ENCODE assay signal across 27 mouse cellular contexts in the genomic region with DNA sequence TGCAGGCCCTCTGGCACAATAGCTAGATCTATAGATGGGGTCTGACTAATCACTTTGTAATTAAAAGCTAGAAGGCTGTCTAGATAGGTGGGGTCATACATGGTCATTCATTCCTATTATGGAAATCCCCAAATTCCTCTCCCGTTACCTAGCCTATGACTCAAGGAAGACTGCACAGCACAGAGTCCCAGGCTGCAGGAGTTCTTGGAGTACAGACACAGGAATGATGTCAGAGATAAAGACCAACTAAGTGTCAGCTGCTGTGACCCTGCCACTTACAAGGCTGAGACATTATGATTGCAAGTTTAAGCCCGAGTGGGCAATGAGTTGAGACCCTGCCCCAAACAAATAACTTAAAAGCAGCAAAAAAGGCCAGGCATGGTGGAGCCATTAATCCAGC.
DNase-seq lines count a peak whose midpoint lies in the region; ATAC-seq and TF ChIP-seq lines count a peak whose summit lies in the region.
"Had no signal": no experiment of that assay in that cellular context is flagged by ENCODE, and none has a peak within 500 bp of the region (broad histone marks: within the 10 kb centered on the region; RNA-seq: fewer than 3 reads in every experiment).

No protein-coding gene starts in this region.

- peaks cover 6% of the 10 kb centered on the region for H3K4me1 ChIP-seq in heart, embryonic 12.5 days (replicated peaks)
- no peaks in the 10 kb centered on the region for H3K4me1 ChIP-seq in intestine, postnatal 0 days (replicated peaks; ENCODE audit: control insufficient read depth, insufficient read depth, low read length)

- H3K36me3 ChIP-seq in heart, embryonic 12.5 days = peaks cover 53% of the 10 kb centered on the region
- H3K36me3 ChIP-seq in C2C12 (ENCODE audit: control insufficient read depth, insufficient read depth) (peaks cover 27% of the 10 kb centered on the region), myocyte (ENCODE audit: control insufficient read depth, insufficient read depth) (peaks cover 21% of the 10 kb centered on the region)
- peaks cover 43% of the 10 kb centered on the region for H3K36me3 ChIP-seq in intestine, postnatal 0 days (ENCODE audit: control insufficient read depth, insufficient read depth)

- 70% methylated on average over 2 of the region's 2 CpGs for WGBS in heart, embryonic 12.5 days
- 91% methylated on average over 2 of the region's 2 CpGs for WGBS in intestine, postnatal 0 days

- no peaks in the 10 kb centered on the region for H3K79me3 ChIP-seq in C2C12 (ENCODE audit: low read depth)

- no peaks in the 10 kb centered on the region for H3K27me3 ChIP-seq in heart, embryonic 12.5 days (replicated peaks)
- H3K27me3 ChIP-seq in C2C12 (ENCODE audit: control insufficient read depth, insufficient read depth, insufficient read length) (no peaks in the 10 kb centered on the region), myocyte (ENCODE audit: control insufficient read depth, insufficient read depth, insufficient read length) (no peaks in the 10 kb centered on the region)
- no peaks in the 10 kb centered on the region for H3K27me3 ChIP-seq in intestine, postnatal 0 days (replicated peaks; ENCODE audit: control insufficient read depth, insufficient read depth, low read length)
- H3K27me3 ChIP-seq: heart, embryonic 13.5 days had no signal

- no peak for TF ChIP-seq POLR2A in myocyte (IDR thresholded peaks at IDR 0.05; ENCODE audit: insufficient read length, low read depth)

- H3ac ChIP-seq in C2C12 (ENCODE audit: control insufficient read depth, insufficient read length, low read depth) (no peak overlapping the region), myocyte (ENCODE audit: control insufficient read depth, insufficient read length) (no peak overlapping the region)

- H3K4me3 ChIP-seq in heart, embryonic 12.5 days = no peak overlapping the region
- H3K4me3 ChIP-seq in C2C12 (ENCODE audit: insufficient read depth, poor library complexity, severe bottlenecking) = no peak overlapping the region
- H3K4me3 ChIP-seq in myocyte = no peak overlapping the region
- no peak overlapping the region for H3K4me3 ChIP-seq in intestine, postnatal 0 days (ENCODE audit: low read depth, low read length)
- H3K4me3 ChIP-seq: gastrocnemius, adult 2 months; heart, embryonic 13.5 days had no signal

- no peak overlapping the region for H3K9ac ChIP-seq in heart, embryonic 12.5 days
- H3K9ac ChIP-seq in intestine, postnatal 0 days (ENCODE audit: low read depth, low read length) = no peak overlapping the region
- H3K9ac ChIP-seq: heart, embryonic 13.5 days; hindbrain, embryonic 14.5 days had no signal

- H3K27ac ChIP-seq in heart, embryonic 12.5 days (ENCODE audit: poor library complexity, severe bottlenecking) = no peak overlapping the region
- no peak overlapping the region for H3K27ac ChIP-seq in intestine, postnatal 0 days (ENCODE audit: low read depth, low read length)
- H3K27ac ChIP-seq: gastrocnemius, adult 2 months; heart, embryonic 13.5 days; hindbrain, embryonic 14.5 days; hindbrain, postnatal 0 days had no signal

- no peaks in the 10 kb centered on the region for H3K9me3 ChIP-seq in heart, embryonic 12.5 days (replicated peaks)
- no peaks in the 10 kb centered on the region for H3K9me3 ChIP-seq in intestine, postnatal 0 days (ENCODE audit: control insufficient read depth)
- H3K9me3 ChIP-seq: heart, embryonic 13.5 days had no signal

- H3K79me2 ChIP-seq in C2C12 (ENCODE audit: control insufficient read depth, insufficient read depth) = no peaks in the 10 kb centered on the region
- no peaks in the 10 kb centered on the region for H3K79me2 ChIP-seq in myocyte (ENCODE audit: control insufficient read depth, insufficient read depth)

- TF ChIP-seq CTCF in C2C12 (IDR thresholded peaks at IDR 0.05; ENCODE audit: control insufficient read depth, insufficient read depth, insufficient read length) = no peak
- TF ChIP-seq CTCF in intestine, postnatal 0 days (IDR thresholded peaks at IDR 0.05; ENCODE audit: low read depth) = no peak

- DNase-seq in heart, adult 11 months = peak; percentile 73
- DNase-seq in NIH3T3 (ENCODE audit: low read depth) = peak; percentile 31
- DNase-seq in thymus, postnatal 25 days = no peak
- no peak for DNase-seq in layer of hippocampus, adult 8-10 months (ENCODE audit: low spot score in 2 of 2)
- DNase-seq: adrenal gland, postnatal 25 days; B cell, adult 2 months; cerebellum, adult 18-20 months; cerebellum, adult 9-10 months; cerebellum, postnatal 14 days; gastrocnemius, adult 2 months; gastrocnemius, postnatal 14 days; heart, adult 18-20 months; heart, postnatal 14 days; heart, postnatal 4 days; kidney, adult 2 months had no signal

- no peak overlapping the region for H3K4me2 ChIP-seq in heart, embryonic 12.5 days
- no peak overlapping the region for H3K4me2 ChIP-seq in myocyte (ENCODE audit: low read depth)
- no peak overlapping the region for H3K4me2 ChIP-seq in intestine, postnatal 0 days (replicated peaks; ENCODE audit: low read depth)
- H3K4me2 ChIP-seq: heart, embryonic 13.5 days; hindbrain, embryonic 14.5 days had no signal

- ATAC-seq in heart, embryonic 12.5 days (ENCODE audit: insufficient number of reproducible peaks, low FRiP score) = no peak
- ATAC-seq in intestine, postnatal 0 days = no peak
- ATAC-seq: activated CD4-positive, CD25-positive, alpha-beta regulatory T cell, adult 4 months; CD4-positive, CD25-positive, alpha-beta regulatory T cell, adult 4 months; forebrain, embryonic 14.5 days; hindbrain, postnatal 0 days; inflammation-experienced regulatory T-cells, adult 6 months; intestine, embryonic 16.5 days had no signal

TF ChIP-seq in C2C12, 6 proteins besides CTCF, POLR2A, EP300 and RAD21:
- TF ChIP-seq USF1 (IDR thresholded peaks at IDR 0.05; ENCODE audit: low read depth) = no peak
- TF ChIP-seq CEBPB (IDR thresholded peaks at IDR 0.05; ENCODE audit: low read depth) = no peak
- no peak for TF ChIP-seq MYOG (IDR thresholded peaks at IDR 0.05; ENCODE audit: control insufficient read depth, extremely low read depth, insufficient read length)
- TF ChIP-seq MYOD1 (IDR thresholded peaks at IDR 0.05; ENCODE audit: control insufficient read depth, insufficient read length, low read depth) = peak; percentile 73
- peak; percentile 15 for TF ChIP-seq FOSL1 (IDR thresholded peaks at IDR 0.05; ENCODE audit: insufficient read depth, low read length, poor library complexity, severe bottlenecking)
TF ChIP-seq in C2C12: peak in this region for 2.

TF ChIP-seq in myocyte, 11 proteins besides CTCF, POLR2A, EP300 and RAD21:
- TF ChIP-seq CEBPB (IDR thresholded peaks at IDR 0.05; ENCODE audit: insufficient read depth, poor library complexity, severe bottlenecking) (no peak), MYOD1 (IDR thresholded peaks at IDR 0.05; ENCODE audit: control insufficient read depth in 1 of 3, insufficient read length in 2 of 3, low read depth in 2 of 3) (peak in 1 of 3 experiments; percentile 53), SRF (IDR thresholded peaks at IDR 0.05; ENCODE audit: control insufficient read depth, insufficient read length, low read depth) (peak; percentile 63), MAX (IDR thresholded peaks at IDR 0.05; ENCODE audit: low read depth) (no peak), E2F4 (IDR thresholded peaks at IDR 0.05; ENCODE audit: insufficient read depth) (no peak), USF1 (IDR thresholded peaks at IDR 0.05; ENCODE audit: low read depth) (no peak), TCF3 (IDR thresholded peaks at IDR 0.05; ENCODE audit: insufficient read length, low read depth) (no peak), TCF12 (IDR thresholded peaks at IDR 0.05; ENCODE audit: insufficient read depth, poor library complexity, severe bottlenecking) (no peak), POLR2AphosphoS2 (IDR thresholded peaks at IDR 0.05; ENCODE audit: insufficient read length, low read depth) (no peak), MYOG (IDR thresholded peaks at IDR 0.05; ENCODE audit: control insufficient read depth in 1 of 3, insufficient read depth in 1 of 3, insufficient read length in 2 of 3, low read depth in 2 of 3) (peak in 1 of 3 experiments; percentile 35), REST (IDR thresholded peaks at IDR 0.05; ENCODE audit: insufficient read depth, insufficient read length) (no peak)

Comparison
In these comparisons a context has a peak if more than half of its experiments do, and no peak if none do; other contexts are left out.
1. DNase-seq: peak in heart, adult 11 months (single experiment) and NIH3T3 (single experiment); none in thymus, postnatal 25 days (single experiment) and layer of hippocampus, adult 8-10 months (0 of 2).